In the genomic region with DNA sequence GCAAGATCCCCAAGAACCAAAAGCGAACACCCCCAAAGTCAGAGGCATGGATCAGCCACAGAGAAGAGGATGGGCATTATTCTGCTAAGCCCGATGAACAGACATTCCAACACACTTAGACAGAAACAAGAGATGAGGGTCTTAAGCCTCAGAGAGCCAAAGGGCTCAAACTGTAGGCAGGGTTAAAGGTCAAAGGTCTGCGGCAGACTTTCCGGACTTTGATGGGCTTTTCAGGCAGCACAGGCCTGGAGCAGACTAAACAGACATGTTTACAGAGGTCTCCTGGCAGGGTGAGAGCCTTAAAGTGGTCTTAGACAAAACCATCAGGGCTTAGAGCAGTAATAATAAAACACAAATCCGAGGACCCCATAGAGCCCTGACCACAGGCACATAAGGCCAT, we compare ENCODE assay signal across 17 mouse cellular contexts.
"Had no signal": no experiment of that assay in that cellular context is flagged by ENCODE, and none has a peak within 500 bp of the region (broad histone marks: within the 10 kb centered on the region; RNA-seq: fewer than 3 reads in every experiment).

No protein-coding gene starts in this region.

- H3K4me2 ChIP-seq: kidney, embryonic 15.5 days; liver, embryonic 13.5 days; midbrain, embryonic 11.5 days; neural tube, embryonic 13.5 days; stomach, embryonic 15.5 days had no signal

- H3K4me1 ChIP-seq: stomach, embryonic 15.5 days had no signal

- H3K9me3 ChIP-seq: kidney, embryonic 15.5 days; liver, embryonic 13.5 days; neural tube, embryonic 13.5 days; stomach, embryonic 15.5 days had no signal

- H3K36me3 ChIP-seq: kidney, embryonic 15.5 days; liver, embryonic 13.5 days; neural tube, embryonic 13.5 days; stomach, embryonic 15.5 days had no signal

- DNase-seq: kidney, adult 11 months; kidney, adult 8-10 months; kidney, postnatal 14 days; kidney, postnatal 4 days; liver, embryonic 13.5 days; lung, adult 2 months; midbrain, embryonic 14.5 days; retina, postnatal 1 day; right cerebral cortex, postnatal 25 days; spleen, adult 18-20 months; thymus, postnatal 36 days had no signal

- H3K27ac ChIP-seq: kidney, embryonic 15.5 days; liver, embryonic 13.5 days; macrophage; neural tube, embryonic 13.5 days; stomach, embryonic 15.5 days had no signal

- H3K4me3 ChIP-seq: kidney, embryonic 15.5 days; liver, embryonic 13.5 days; myocyte; neural tube, embryonic 13.5 days; stomach, embryonic 15.5 days had no signal

- H3K27me3 ChIP-seq: kidney, embryonic 15.5 days; liver, embryonic 13.5 days; neural tube, embryonic 13.5 days; stomach, embryonic 15.5 days had no signal

- H3K9ac ChIP-seq: kidney, embryonic 15.5 days; liver, embryonic 13.5 days; neural tube, embryonic 13.5 days; stomach, embryonic 15.5 days had no signal
